Mouse (Mus musculus) urinary bladder, postnatal 4 days (tissue): ENCODE data around the gene Serpinb9c.
"Not testable (repeated sequence)": the region's sequence is repeated elsewhere in the genome, so short reads cannot be mapped to it uniquely, and the experiment has no call there.

Experiments
- DNase-seq, 2 experiments: peaks; one replicate each; pipeline ENCODE4 v3.0.0; 2021 to 2022; ENCODE audit warnings: low spot score in 2 of 2

The Serpinb9c gene

GRCm38 (mm10) chr13:33159642-33160041, at the start of gene Serpinb9c:
Gene Serpinb9c, minus strand, starts transcription at chr13:33159742.
- no peak for DNase-seq

- no peak for DNase-seq
Observed at GRCm38 (mm10) chr13:33199740-33200139, 40.2 kb upstream of the Serpinb9c start.

GRCm38 (mm10) chr13:33192659-33193058, 33.1 kb upstream of the Serpinb9c start, which contains the start of gene Serpinb9d:
Gene Serpinb9d, plus strand, starts transcription at chr13:33192959.
- no peak for DNase-seq

- DNase-seq: not testable (repeated sequence)
Observed at GRCm38 (mm10) chr13:33190486-33190885, 30.9 kb upstream of the Serpinb9c start.

GRCm38 (mm10) chr13:33141435-33141834, 18.1 kb downstream of the Serpinb9c start:
- DNase-seq: no peak

GRCm38 (mm10) chr13:33137717-33138116, 21.8 kb downstream of the Serpinb9c start:
- no peak for DNase-seq

- DNase-seq: no peak
Observed at GRCm38 (mm10) chr13:33113054-33113453, 46.5 kb downstream of the Serpinb9c start.

- no peak for DNase-seq
Observed at GRCm38 (mm10) chr13:33105626-33106025, 53.9 kb downstream of the Serpinb9c start.
